8 mouse cellular contexts compared by ENCODE assay signal in genomic region chr11:102603496-102603850, GRCm38 (mm10). TPM values are rescaled to one million over a fixed set of nuclear protein-coding genes. Genes with fewer than 3 reads are reported as not detected.
A peak's percentile ranks its signal among the peaks of the same experiment; 100 is the strongest.
DNase-seq lines count a peak whose midpoint lies in the region; ATAC-seq and TF ChIP-seq lines count a peak whose summit lies in the region.

No protein-coding gene starts in this region.

- 1% methylated on average over 10 of the region's 10 CpGs for WGBS in heart, embryonic 10.5 days
- WGBS in kidney, embryonic 15.5 days, result under 1% methylated on average over 10 of the region's 10 CpGs
- under 1% methylated on average over 10 of the region's 10 CpGs for WGBS in stomach, embryonic 16.5 days

- peak; percentile 55 to 57 for DNase-seq in cerebellum, postnatal 14 days
- no peak for DNase-seq in cerebellum, adult 9-10 months
- peak; percentile 96 for DNase-seq in brain, embryonic 14.5 days (ENCODE audit: low read depth)
- no peak for DNase-seq in heart, embryonic 10.5 days (ENCODE audit: low spot score)
- peak; percentile 74 for DNase-seq in lung, postnatal 14 days
- no peak for DNase-seq in cerebellum, adult 11 months

- no peaks in the 10 kb centered on the region for H3K36me3 ChIP-seq in heart, embryonic 10.5 days
- no peaks in the 10 kb centered on the region for H3K36me3 ChIP-seq in kidney, embryonic 15.5 days
- no peaks in the 10 kb centered on the region for H3K36me3 ChIP-seq in stomach, embryonic 16.5 days (ENCODE audit: control insufficient read depth, insufficient read depth, low read length)

- H3K4me1 ChIP-seq in heart, embryonic 10.5 days, result peaks cover 27% of the 10 kb centered on the region
- H3K4me1 ChIP-seq in kidney, embryonic 15.5 days, result peaks cover 37% of the 10 kb centered on the region
- H3K4me1 ChIP-seq in stomach, embryonic 16.5 days (ENCODE audit: control insufficient read depth, insufficient read depth, low read length), result peaks cover 3% of the 10 kb centered on the region

- H3K9ac ChIP-seq in kidney, embryonic 15.5 days, result peak overlapping the region; percentile 60
- peak overlapping the region; percentile 78 for H3K9ac ChIP-seq in stomach, embryonic 16.5 days (ENCODE audit: low read length)

- peak overlapping the region; percentile 76 for H3K4me3 ChIP-seq in heart, embryonic 10.5 days
- H3K4me3 ChIP-seq in kidney, embryonic 15.5 days (replicated peaks), result peak overlapping the region; percentile 77
- peak overlapping the region; percentile 61 for H3K4me3 ChIP-seq in stomach, embryonic 16.5 days (replicated peaks; ENCODE audit: low read length)

- no peaks in the 10 kb centered on the region for H3K9me3 ChIP-seq in heart, embryonic 10.5 days
- H3K9me3 ChIP-seq in kidney, embryonic 15.5 days (replicated peaks), result no peaks in the 10 kb centered on the region
- no peaks in the 10 kb centered on the region for H3K9me3 ChIP-seq in stomach, embryonic 16.5 days (replicated peaks; ENCODE audit: control insufficient read depth, low read length)

- H3K27ac ChIP-seq in heart, embryonic 10.5 days, result peak overlapping the region; percentile 94
- peak overlapping the region; percentile 99 for H3K27ac ChIP-seq in kidney, embryonic 15.5 days
- H3K27ac ChIP-seq in stomach, embryonic 16.5 days (ENCODE audit: low read length), result peak overlapping the region; percentile 99

- peaks cover 7% of the 10 kb centered on the region; the same call in 1 of the 2 replicates for H3K27me3 ChIP-seq in heart, embryonic 10.5 days (ENCODE audit: insufficient read depth, poor library complexity, severe bottlenecking)
- peaks cover 17% of the 10 kb centered on the region for H3K27me3 ChIP-seq in kidney, embryonic 15.5 days
- no peaks in the 10 kb centered on the region for H3K27me3 ChIP-seq in stomach, embryonic 16.5 days (ENCODE audit: control insufficient read depth, insufficient read depth, low read length)

- peak; percentile 69 for ATAC-seq in kidney, embryonic 15.5 days (replicated peaks; ENCODE audit: low FRiP score)
- ATAC-seq in stomach, embryonic 16.5 days (ENCODE audit: insufficient read depth, low FRiP score), result peak; percentile 59

- H3K4me2 ChIP-seq in kidney, embryonic 15.5 days, result peak overlapping the region; percentile 78
- H3K4me2 ChIP-seq in stomach, embryonic 16.5 days (ENCODE audit: low read depth, low read length), result peak overlapping the region; percentile 79

- 0 out of 2 replicates have a peak, but pooled peaks have one; percentile 7 for TF ChIP-seq POLR2A in brain, embryonic 14.5 days (IDR thresholded peaks at IDR 0.05; ENCODE audit: borderline replicate concordance, extremely low read depth, insufficient read depth, insufficient read length, poor library complexity, severe bottlenecking)

- TF ChIP-seq CTCF in brain, embryonic 14.5 days (IDR thresholded peaks at IDR 0.05; ENCODE audit: borderline replicate concordance, extremely low read depth, insufficient read depth, insufficient read length), result no peak

RNA-seq across cellular contexts. Expression of gene Fzd2, which starts 0.7 kb away (rescaled TPM):
- 35.6 and 59.4 TPM in 2 replicates for polyA plus RNA-seq in brain, embryonic 14.5 days (2012; rRNA removed)
- polyA plus RNA-seq in heart, embryonic 10.5 days (2016; fragmentation: Nextera tagmentation; extraction: Ambion mirVana), result 22.9 and 34.5 TPM in 2 replicates
- polyA plus RNA-seq in kidney, embryonic 15.5 days (2015; fragmentation: Nextera tagmentation; extraction: Ambion mirVana), result 28.5 and 34.0 TPM in 2 replicates
- 12.2 and 15.4 TPM in 2 replicates for polyA plus RNA-seq in stomach, embryonic 16.5 days (2015; fragmentation: Nextera tagmentation; extraction: Ambion mirVana)

RNA-seq across cellular contexts. Expression of gene Gm11627, which starts 24.2 kb away (rescaled TPM):
- polyA plus RNA-seq in brain, embryonic 14.5 days (2012; rRNA removed), result 3.6 and 4.6 TPM in 2 replicates
- polyA plus RNA-seq in heart, embryonic 10.5 days (2016; fragmentation: Nextera tagmentation; extraction: Ambion mirVana), result 11.6 and 13.5 TPM in 2 replicates
- 8.5 and 8.7 TPM in 2 replicates for polyA plus RNA-seq in kidney, embryonic 15.5 days (2015; fragmentation: Nextera tagmentation; extraction: Ambion mirVana)
- polyA plus RNA-seq in stomach, embryonic 16.5 days (2015; fragmentation: Nextera tagmentation; extraction: Ambion mirVana), result 21.0 and 22.0 TPM in 2 replicates

RNA-seq across cellular contexts. Expression of gene Gpatch8, which starts 47.3 kb away (rescaled TPM):
- 46.1 and 58.4 TPM in 2 replicates for polyA plus RNA-seq in brain, embryonic 14.5 days (2012; rRNA removed)
- 45.7 and 47.0 TPM in 2 replicates for polyA plus RNA-seq in heart, embryonic 10.5 days (2016; fragmentation: Nextera tagmentation; extraction: Ambion mirVana)
- 57.4 and 62.1 TPM in 2 replicates for polyA plus RNA-seq in kidney, embryonic 15.5 days (2015; fragmentation: Nextera tagmentation; extraction: Ambion mirVana)
- polyA plus RNA-seq in stomach, embryonic 16.5 days (2015; fragmentation: Nextera tagmentation; extraction: Ambion mirVana), result 34.9 and 47.0 TPM in 2 replicates

Comparison
In these comparisons a context has a peak if more than half of its experiments do, and no peak if none do; other contexts are left out.
1. DNase-seq: peak in cerebellum, postnatal 14 days (2 of 2), brain, embryonic 14.5 days (single experiment) and lung, postnatal 14 days (single experiment); none in cerebellum, adult 9-10 months (single experiment), heart, embryonic 10.5 days (single experiment) and cerebellum, adult 11 months (single experiment).
2. Peak in every context shown above with its lines, with median percentiles within 50 percentile points of each other: H3K27ac ChIP-seq and H3K4me3 ChIP-seq.